Mouse (Mus musculus): ENCODE measurements around the gene Tpx2. TPM values are rescaled to one million over a fixed set of nuclear protein-coding genes. Genes with fewer than 3 reads are reported as not detected.

Gene Tpx2
- polyA plus RNA-seq, 2 experiments, result 51.3 to 71.8 TPM

- Histone ChIP-seq H3K4me1 (ENCODE audit: control insufficient read depth, insufficient read depth, low read length) (peaks cover 9% of the 10 kb centered on the region), H3K9me3 (ENCODE audit: control insufficient read depth, low read length) (no peaks in the 10 kb centered on the region), H3K4me3 (replicated peaks; ENCODE audit: low read length) (no peak overlapping the region), H3K27me3 (ENCODE audit: control insufficient read depth, insufficient read depth, low read length) (no peaks in the 10 kb centered on the region), H3K4me2 (replicated peaks; ENCODE audit: low read depth, low read length, severe bottlenecking) (no peak overlapping the region), H3K9ac (ENCODE audit: low read depth, low read length, severe bottlenecking) (no peak overlapping the region), H3K27ac (replicated peaks; ENCODE audit: low read depth, low read length) (no peak overlapping the region), H3K36me3 (ENCODE audit: control insufficient read depth, insufficient read depth, low read length) (no peaks in the 10 kb centered on the region)
- DNase-seq (ENCODE audit: low spot score) (no peak), ATAC-seq (ENCODE audit: low FRiP score, low read depth) (no peak)
- WGBS, result 78% methylated on average over 5 of the region's 5 CpGs
- no peak for TF ChIP-seq POLR2A (IDR thresholded peaks at IDR 0.05; ENCODE audit: borderline replicate concordance, extremely low read depth, insufficient read depth, insufficient read length)
These were observed 76.8 kb downstream of the Tpx2 start for GRCm38 (mm10) chr2:152924543-152924942.

GRCm38 (mm10) chr2:152925189-152925872 lies 77.6 kb downstream of the Tpx2 start:
- Histone ChIP-seq H3K36me3 (ENCODE audit: control insufficient read depth, insufficient read depth, low read length) (no peaks in the 10 kb centered on the region), H3K27me3 (ENCODE audit: control insufficient read depth, insufficient read depth, low read length) (no peaks in the 10 kb centered on the region), H3K9ac (ENCODE audit: low read depth, low read length, severe bottlenecking) (peak overlapping the region; percentile 40), H3K4me1 (ENCODE audit: control insufficient read depth, insufficient read depth, low read length) (peaks cover 9% of the 10 kb centered on the region), H3K9me3 (ENCODE audit: control insufficient read depth, low read length) (no peaks in the 10 kb centered on the region), H3K27ac (replicated peaks; ENCODE audit: low read depth, low read length) (peak overlapping the region; percentile 26), H3K4me3 (replicated peaks; ENCODE audit: low read length) (no peak overlapping the region), H3K4me2 (replicated peaks; ENCODE audit: low read depth, low read length, severe bottlenecking) (no peak overlapping the region)
- no peak for TF ChIP-seq POLR2A (IDR thresholded peaks at IDR 0.05; ENCODE audit: borderline replicate concordance, extremely low read depth, insufficient read depth, insufficient read length)
- WGBS, result 21% methylated on average over 11 of the region's 11 CpGs
- DNase-seq (ENCODE audit: low spot score) (peak; percentile 55), ATAC-seq (ENCODE audit: low FRiP score, low read depth) (peak; percentile 41)

DNA sequence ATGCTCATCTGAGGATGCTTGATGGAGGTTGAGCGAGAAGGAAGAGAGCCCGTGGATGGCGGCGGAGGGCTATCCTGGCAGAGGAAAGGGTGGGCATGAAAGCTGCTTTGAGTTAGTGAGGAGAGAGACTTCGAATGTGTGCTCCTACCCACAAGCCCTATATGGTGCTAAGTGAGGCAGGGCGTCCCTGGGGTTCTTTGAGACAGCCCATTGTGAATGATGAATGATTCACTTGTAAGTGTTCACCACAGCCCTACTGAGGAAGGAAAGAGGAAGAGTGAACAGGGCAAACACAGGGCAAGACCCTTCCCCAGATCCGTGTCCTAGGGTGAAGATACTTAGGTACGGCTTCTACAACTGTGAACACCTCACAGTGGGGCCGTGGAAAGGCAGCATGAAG lies 79.1 kb downstream of the Tpx2 start:
- peaks cover 9% of the 10 kb centered on the region for H3K4me1 ChIP-seq (ENCODE audit: control insufficient read depth, insufficient read depth, low read length)
- WGBS, result 67% methylated on average over 9 of the region's 9 CpGs

DNA sequence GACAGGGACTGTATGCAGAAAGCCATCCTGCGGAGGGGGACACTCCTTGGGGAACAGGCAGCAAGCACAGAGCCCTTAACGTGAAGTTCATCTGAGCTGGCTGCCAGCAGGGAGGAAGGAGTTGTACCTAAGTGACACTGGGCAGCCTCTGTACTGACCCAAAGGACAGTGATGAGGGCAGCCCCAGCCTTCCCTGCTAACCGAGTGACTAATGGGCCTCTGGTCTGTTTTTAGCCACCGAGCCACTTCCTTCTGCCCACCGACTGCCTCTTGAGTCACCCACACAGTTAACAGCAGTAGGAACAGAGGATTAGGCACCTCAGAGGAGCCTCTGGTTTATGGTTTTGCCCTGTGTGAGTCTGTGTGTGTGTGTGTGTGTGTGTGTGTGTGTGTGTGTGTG lies 79.6 kb downstream of the Tpx2 start:
- WGBS, result 33% methylated on average over 5 of the region's 5 CpGs
- Histone ChIP-seq H3K4me3 (replicated peaks; ENCODE audit: low read length) (no peak overlapping the region), H3K9me3 (ENCODE audit: control insufficient read depth, low read length) (no peaks in the 10 kb centered on the region), H3K4me1 (ENCODE audit: control insufficient read depth, insufficient read depth, low read length) (peaks cover 9% of the 10 kb centered on the region), H3K27ac (replicated peaks; ENCODE audit: low read depth, low read length) (no peak overlapping the region), H3K9ac (ENCODE audit: low read depth, low read length, severe bottlenecking) (no peak overlapping the region), H3K4me2 (replicated peaks; ENCODE audit: low read depth, low read length, severe bottlenecking) (no peak overlapping the region), H3K36me3 (ENCODE audit: control insufficient read depth, insufficient read depth, low read length) (no peaks in the 10 kb centered on the region), H3K27me3 (ENCODE audit: control insufficient read depth, insufficient read depth, low read length) (no peaks in the 10 kb centered on the region)
- DNase-seq (ENCODE audit: low spot score) (no peak), ATAC-seq (ENCODE audit: low FRiP score, low read depth) (no peak)
- no peak for TF ChIP-seq POLR2A (IDR thresholded peaks at IDR 0.05; ENCODE audit: borderline replicate concordance, extremely low read depth, insufficient read depth, insufficient read length)

More for the DNA sequence above, 79.1 kb downstream of the Tpx2 start:
- Histone ChIP-seq H3K4me3 (replicated peaks; ENCODE audit: low read length) (no peak overlapping the region), H3K36me3 (ENCODE audit: control insufficient read depth, insufficient read depth, low read length) (no peaks in the 10 kb centered on the region), H3K27ac (replicated peaks; ENCODE audit: low read depth, low read length) (no peak overlapping the region), H3K9me3 (ENCODE audit: control insufficient read depth, low read length) (no peaks in the 10 kb centered on the region), H3K4me2 (replicated peaks; ENCODE audit: low read depth, low read length, severe bottlenecking) (no peak overlapping the region), H3K9ac (ENCODE audit: low read depth, low read length, severe bottlenecking) (no peak overlapping the region), H3K27me3 (ENCODE audit: control insufficient read depth, insufficient read depth, low read length) (no peaks in the 10 kb centered on the region)
- DNase-seq (ENCODE audit: low spot score), result no peak
- no peak for TF ChIP-seq POLR2A (IDR thresholded peaks at IDR 0.05; ENCODE audit: borderline replicate concordance, extremely low read depth, insufficient read depth, insufficient read length)
- ATAC-seq (ENCODE audit: low FRiP score, low read depth), result no peak

DNA sequence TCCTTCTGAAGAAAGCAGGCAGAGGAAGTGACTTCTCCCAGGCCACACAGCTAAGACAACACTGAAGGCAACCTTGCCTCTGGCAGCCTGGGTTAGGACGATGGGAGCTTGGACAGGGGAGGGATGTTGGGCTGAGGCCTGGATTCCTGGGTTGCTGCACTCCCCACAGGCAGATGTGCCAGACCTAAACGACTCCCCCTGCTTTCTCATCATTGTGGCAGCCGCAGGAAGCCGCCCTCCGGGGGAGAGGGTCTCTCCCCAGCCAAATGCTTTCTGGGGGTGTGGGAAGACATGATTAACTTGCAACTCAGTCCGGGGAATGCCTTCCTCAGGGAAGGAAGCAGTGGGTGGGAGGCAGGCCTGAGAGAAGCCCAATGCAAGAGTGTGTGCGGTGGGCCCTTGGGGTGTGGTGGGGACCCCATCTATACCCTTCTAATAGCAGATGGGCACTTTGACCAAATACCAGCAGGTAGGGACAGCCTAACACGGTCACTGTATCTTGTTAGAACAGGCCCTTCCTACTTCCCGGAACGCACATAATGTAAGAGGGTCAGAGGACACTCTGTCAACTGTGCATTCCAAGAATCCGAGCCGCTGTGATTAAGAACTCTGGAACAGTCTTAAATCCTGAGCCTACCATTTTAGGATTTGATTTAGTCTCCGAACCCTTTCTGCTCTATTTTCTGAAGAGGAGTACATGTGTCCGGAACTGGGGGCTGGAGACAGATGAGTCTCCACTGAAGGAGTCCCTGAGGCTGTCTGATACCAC lies 80.6 kb downstream of the Tpx2 start:
- H3K27ac ChIP-seq (replicated peaks; ENCODE audit: low read depth, low read length), result no peak overlapping the region
- H3K27me3 ChIP-seq (ENCODE audit: control insufficient read depth, insufficient read depth, low read length), result no peaks in the 10 kb centered on the region
- no peak overlapping the region for H3K9ac ChIP-seq (ENCODE audit: low read depth, low read length, severe bottlenecking)
- WGBS, result 50% methylated on average over 14 of the region's 14 CpGs
- ATAC-seq (ENCODE audit: low FRiP score, low read depth), result no peak
- DNase-seq (ENCODE audit: low spot score), result no peak
- TF ChIP-seq POLR2A (IDR thresholded peaks at IDR 0.05; ENCODE audit: borderline replicate concordance, extremely low read depth, insufficient read depth, insufficient read length), result no peak
- no peaks in the 10 kb centered on the region for H3K36me3 ChIP-seq (ENCODE audit: control insufficient read depth, insufficient read depth, low read length)
- no peak overlapping the region for H3K4me2 ChIP-seq (replicated peaks; ENCODE audit: low read depth, low read length, severe bottlenecking)
- no peaks in the 10 kb centered on the region for H3K9me3 ChIP-seq (ENCODE audit: control insufficient read depth, low read length)
- H3K4me1 ChIP-seq (ENCODE audit: control insufficient read depth, insufficient read depth, low read length), result peaks cover 9% of the 10 kb centered on the region
- H3K4me3 ChIP-seq (replicated peaks; ENCODE audit: low read length), result no peak overlapping the region
